Mouse (Mus musculus): ENCODE measurements around the gene Cep85l. TPM values are rescaled to one million over a fixed set of nuclear protein-coding genes. Genes with fewer than 3 reads are reported as not detected.

Cep85l gene
- polyA plus RNA-seq, 1 experiment from 2014 or later: 2.0 TPM

DNA sequence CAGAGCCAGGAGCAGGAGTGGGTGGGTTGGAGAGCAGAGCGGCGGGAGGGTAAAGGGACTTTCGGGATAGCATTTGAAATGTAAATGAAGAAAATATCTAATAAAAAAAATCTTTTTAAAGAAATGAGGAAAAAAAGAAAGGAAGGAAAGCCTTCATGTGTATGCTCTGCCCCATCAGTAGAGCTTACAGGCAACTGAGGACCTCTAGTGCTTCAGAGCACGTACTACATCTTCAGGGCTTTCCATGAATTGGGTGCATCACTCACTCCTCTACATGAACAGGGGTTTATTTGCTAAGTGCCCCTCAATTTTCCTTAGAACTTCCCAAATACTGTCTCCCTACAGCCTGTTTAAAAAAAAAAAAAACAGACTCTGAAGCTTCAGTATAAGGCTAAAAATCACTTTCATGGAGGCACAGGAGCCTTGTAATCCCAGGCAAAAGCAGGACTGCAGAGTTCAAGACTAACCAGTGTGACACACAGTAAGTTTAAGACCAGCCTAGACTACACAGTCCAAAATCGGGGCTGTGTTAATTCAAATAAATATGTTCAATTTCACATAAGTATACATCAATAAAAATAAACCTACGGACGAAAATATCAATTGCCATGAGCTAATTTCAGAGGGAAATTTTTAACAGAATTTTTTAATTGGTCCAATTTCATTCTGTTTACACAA, 38.3 kb downstream of the Cep85l start:
- ATAC-seq (ENCODE audit: insufficient read depth): no peak
- no peak overlapping the region for H3K27ac ChIP-seq (replicated peaks)
- H3K4me1 ChIP-seq (replicated peaks): peaks cover 4% of the 10 kb centered on the region; the same call in 1 of the 2 replicates
- H3K4me2 ChIP-seq: no peak overlapping the region
- H3K9me3 ChIP-seq (replicated peaks): no peaks in the 10 kb centered on the region
- no peak overlapping the region for H3K4me3 ChIP-seq (replicated peaks)
- no peak overlapping the region for H3K9ac ChIP-seq
- H3K36me3 ChIP-seq (replicated peaks): no peaks in the 10 kb centered on the region
- 71% methylated on average over 7 of the region's 7 CpGs for WGBS (ENCODE audit: insufficient replicate concordance)
- H3K27me3 ChIP-seq: no peaks in the 10 kb centered on the region

GRCm38 (mm10) chr10:53339045-53339444, 40.7 kb downstream of the Cep85l start:
- Histone ChIP-seq H3K36me3 (replicated peaks) (no peaks in the 10 kb centered on the region), H3K9ac (no peak overlapping the region), H3K4me1 (replicated peaks) (peaks cover 22% of the 10 kb centered on the region), H3K4me3 (replicated peaks) (no peak overlapping the region), H3K4me2 (no peak overlapping the region), H3K27me3 (no peaks in the 10 kb centered on the region), H3K9me3 (replicated peaks) (no peaks in the 10 kb centered on the region), H3K27ac (replicated peaks) (no peak overlapping the region)
- 68% methylated on average over 2 of the region's 2 CpGs for WGBS (ENCODE audit: insufficient replicate concordance)
- no peak for ATAC-seq (ENCODE audit: insufficient read depth)

GRCm38 (mm10) chr10:53337162-53337923, 42.4 kb downstream of the Cep85l start, which contains the start of gene Pln:
TSS of gene Pln (plus strand) at chr10:53337667.
- Histone ChIP-seq H3K4me2 (peak within 1 kb of the TSS; percentile 34; the same call in 1 of the 2 replicates), H3K4me1 (replicated peaks) (peaks cover 33% of the 10 kb centered on the region), H3K9me3 (replicated peaks) (no peaks in the 10 kb centered on the region), H3K4me3 (replicated peaks) (no peak within 1 kb of the TSS), H3K36me3 (replicated peaks) (no peaks in the 10 kb centered on the region), H3K9ac (no peak within 1 kb of the TSS), H3K27me3 (no peaks in the 10 kb centered on the region), H3K27ac (replicated peaks) (peak within 1 kb of the TSS; percentile 53; the same call in 1 of the 2 replicates)
- ATAC-seq (ENCODE audit: insufficient read depth): no peak
- WGBS (ENCODE audit: insufficient replicate concordance): 72% methylated on average over 6 of the region's 6 CpGs

GRCm38 (mm10) chr10:53335974-53336373, 43.8 kb downstream of the Cep85l start:
- peaks cover 36% of the 10 kb centered on the region for H3K4me1 ChIP-seq (replicated peaks)
- no peak overlapping the region for H3K4me3 ChIP-seq (replicated peaks)
- 0 out of 2 replicates have a peak overlapping the region, but pooled peaks have one; percentile 53 for H3K27ac ChIP-seq (replicated peaks)
- ATAC-seq (ENCODE audit: insufficient read depth): peak; percentile 71
- no peak overlapping the region for H3K9ac ChIP-seq
- H3K4me2 ChIP-seq: peak overlapping the region; percentile 34
- no peaks in the 10 kb centered on the region for H3K36me3 ChIP-seq (replicated peaks)
- H3K9me3 ChIP-seq (replicated peaks): no peaks in the 10 kb centered on the region
- 30% methylated on average over 3 of the region's 3 CpGs for WGBS (ENCODE audit: insufficient replicate concordance)
- H3K27me3 ChIP-seq: no peaks in the 10 kb centered on the region

GRCm38 (mm10) chr10:53335266-53335665, 44.5 kb downstream of the Cep85l start:
- 41% methylated on average over 2 of the region's 2 CpGs for WGBS (ENCODE audit: insufficient replicate concordance)
- ATAC-seq (ENCODE audit: insufficient read depth): peak; percentile 68

DNA sequence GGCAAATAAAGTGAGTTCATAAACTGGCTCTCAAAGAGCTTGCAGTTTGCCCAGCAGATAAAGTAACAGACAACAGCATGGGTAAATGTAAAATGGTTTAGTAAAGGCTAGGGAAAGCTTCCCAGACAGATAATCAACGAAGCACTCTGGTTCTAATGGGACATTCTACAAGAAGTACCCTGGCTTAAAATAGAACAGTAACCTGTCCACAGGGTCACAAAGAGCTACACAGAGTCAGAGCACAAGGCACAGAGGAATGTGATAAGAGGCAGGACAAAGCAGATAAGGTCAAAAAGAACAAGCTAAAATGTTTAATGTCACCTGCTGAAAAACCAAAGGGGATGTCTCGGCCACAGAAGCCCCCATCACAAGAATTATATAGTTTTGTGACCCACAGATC, 47.0 kb downstream of the Cep85l start:
- H3K4me2 ChIP-seq: no peak overlapping the region
- no peak overlapping the region for H3K9ac ChIP-seq
- H3K36me3 ChIP-seq (replicated peaks): no peaks in the 10 kb centered on the region
- H3K9me3 ChIP-seq (replicated peaks): no peaks in the 10 kb centered on the region
- H3K4me1 ChIP-seq (replicated peaks): peaks cover 36% of the 10 kb centered on the region
- ATAC-seq (ENCODE audit: insufficient read depth): 0 out of 2 replicates have a peak, but pooled peaks have one; percentile 44
- H3K27me3 ChIP-seq: no peaks in the 10 kb centered on the region
- 15% methylated on average over 2 of the region's 2 CpGs for WGBS (ENCODE audit: insufficient replicate concordance)
- H3K4me3 ChIP-seq (replicated peaks): no peak overlapping the region
- H3K27ac ChIP-seq (replicated peaks): no peak overlapping the region

More at GRCm38 (mm10) chr10:53335266-53335665, 44.5 kb downstream of the Cep85l start:
- H3K36me3 ChIP-seq (replicated peaks): no peaks in the 10 kb centered on the region
- no peak overlapping the region for H3K4me3 ChIP-seq (replicated peaks)
- peak overlapping the region; percentile 8; the same call in 1 of the 2 replicates for H3K4me2 ChIP-seq
- peak overlapping the region; percentile 48 for H3K27ac ChIP-seq (replicated peaks)
- peaks cover 36% of the 10 kb centered on the region for H3K4me1 ChIP-seq (replicated peaks)
- no peak overlapping the region for H3K9ac ChIP-seq
- no peaks in the 10 kb centered on the region for H3K27me3 ChIP-seq
- H3K9me3 ChIP-seq (replicated peaks): no peaks in the 10 kb centered on the region

GRCm38 (mm10) chr10:53329257-53329656, 50.5 kb downstream of the Cep85l start:
- Histone ChIP-seq H3K4me3 (replicated peaks) (no peak overlapping the region), H3K4me2 (no peak overlapping the region), H3K36me3 (replicated peaks) (no peaks in the 10 kb centered on the region), H3K4me1 (replicated peaks) (peaks cover 23% of the 10 kb centered on the region), H3K27ac (replicated peaks) (no peak overlapping the region), H3K27me3 (no peaks in the 10 kb centered on the region), H3K9me3 (replicated peaks) (no peaks in the 10 kb centered on the region), H3K9ac (no peak overlapping the region)
- WGBS (ENCODE audit: insufficient replicate concordance): 62% methylated on average over 3 of the region's 3 CpGs
- no peak for ATAC-seq (ENCODE audit: insufficient read depth)

- Histone ChIP-seq H3K4me1 (replicated peaks) (peaks cover 9% of the 10 kb centered on the region), H3K9ac (no peak overlapping the region), H3K27ac (replicated peaks) (no peak overlapping the region), H3K4me2 (no peak overlapping the region), H3K4me3 (replicated peaks) (no peak overlapping the region), H3K9me3 (replicated peaks) (no peaks in the 10 kb centered on the region), H3K36me3 (replicated peaks) (no peaks in the 10 kb centered on the region), H3K27me3 (no peaks in the 10 kb centered on the region)
- ATAC-seq (ENCODE audit: insufficient read depth): no peak
Observed at GRCm38 (mm10) chr10:53326367-53326766, 53.4 kb downstream of the Cep85l start.

DNA sequence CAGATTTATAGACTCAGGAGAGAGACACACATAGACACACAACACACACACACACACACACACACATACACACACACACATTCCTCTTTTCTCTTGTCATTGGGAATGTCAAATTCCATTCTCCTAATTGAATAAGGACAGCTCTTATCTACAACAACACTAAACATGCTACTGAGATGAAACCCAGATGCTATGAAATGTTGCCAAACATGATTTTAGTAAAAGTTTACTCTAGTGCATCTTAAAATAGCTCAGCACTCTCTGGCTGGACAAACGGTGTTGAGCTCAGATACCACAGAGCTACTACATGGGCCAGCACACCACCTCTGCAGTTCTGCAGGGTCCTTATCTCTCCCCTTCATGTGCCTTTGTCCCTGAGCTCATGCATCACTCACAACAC, 55.1 kb downstream of the Cep85l start:
- no peaks in the 10 kb centered on the region for H3K27me3 ChIP-seq
- 13% methylated on average over 1 of the region's 1 CpGs for WGBS (ENCODE audit: insufficient replicate concordance)
- H3K36me3 ChIP-seq (replicated peaks): no peaks in the 10 kb centered on the region
- H3K9ac ChIP-seq: no peak overlapping the region
- H3K27ac ChIP-seq (replicated peaks): no peak overlapping the region
- H3K4me1 ChIP-seq (replicated peaks): peaks cover 9% of the 10 kb centered on the region
- no peaks in the 10 kb centered on the region for H3K9me3 ChIP-seq (replicated peaks)
- ATAC-seq (ENCODE audit: insufficient read depth): peak; percentile 76
- no peak overlapping the region for H3K4me2 ChIP-seq
- H3K4me3 ChIP-seq (replicated peaks): no peak overlapping the region

- Histone ChIP-seq H3K36me3 (replicated peaks) (no peaks in the 10 kb centered on the region), H3K27me3 (no peaks in the 10 kb centered on the region), H3K9ac (no peak overlapping the region), H3K4me3 (replicated peaks) (no peak overlapping the region), H3K4me1 (replicated peaks) (peaks cover 9% of the 10 kb centered on the region), H3K4me2 (no peak overlapping the region), H3K27ac (replicated peaks) (no peak overlapping the region), H3K9me3 (replicated peaks) (no peaks in the 10 kb centered on the region)
- no peak for ATAC-seq (ENCODE audit: insufficient read depth)
Observed at GRCm38 (mm10) chr10:53323367-53323766, 56.4 kb downstream of the Cep85l start.

GRCm38 (mm10) chr10:53306674-53307073, 73.1 kb downstream of the Cep85l start:
- 77% methylated on average over 3 of the region's 3 CpGs for WGBS (ENCODE audit: insufficient replicate concordance)
- no peaks in the 10 kb centered on the region for H3K4me1 ChIP-seq (replicated peaks)
- no peak overlapping the region for H3K4me2 ChIP-seq
- H3K36me3 ChIP-seq (replicated peaks): 0 out of 2 replicates have a peak, but pooled peaks cover 2% of the 10 kb centered on the region
- no peak overlapping the region for H3K27ac ChIP-seq (replicated peaks)
- H3K9ac ChIP-seq: no peak overlapping the region
- no peak overlapping the region for H3K4me3 ChIP-seq (replicated peaks)
- ATAC-seq (ENCODE audit: insufficient read depth): no peak
- H3K27me3 ChIP-seq: no peaks in the 10 kb centered on the region
- H3K9me3 ChIP-seq (replicated peaks): no peaks in the 10 kb centered on the region

All from liver, embryonic 15.5 days (tissue).